Mouse (Mus musculus) megakaryocyte, embryonic 14.5 days (primary cell): ENCODE results near the gene Dst. TPM values are rescaled to one million over a fixed set of nuclear protein-coding genes. Genes with fewer than 3 reads are reported as not detected.

Experiments
- H3K27me3 ChIP-seq: replicated peaks from 2 replicates; pipeline ENCODE3; 2012; ENCODE audit warnings: inconsistent platforms
- H3K36me3 ChIP-seq: replicated peaks from 2 replicates; pipeline ENCODE3; 2012; ENCODE audit warnings: low read length, inconsistent platforms, mixed read lengths
- H3K4me1 ChIP-seq: 2 replicates; pipeline ENCODE4 v1.6.1; 2012; ENCODE audit warnings: inconsistent platforms
- H3K4me3 ChIP-seq: replicated peaks from 2 replicates; pipeline ENCODE3; 2012; ENCODE audit warnings: moderate library complexity, mild to moderate bottlenecking, inconsistent platforms
- H3K9me3 ChIP-seq: 2 replicates; pipeline ENCODE4 v1.6.1; 2012; ENCODE audit warnings: inconsistent platforms
- FLI1 ChIP-seq: IDR thresholded peaks from 2 replicates; pipeline ENCODE4 v1.6.1; 2012; ENCODE audit warnings: low read length, inconsistent platforms, mixed read lengths
- GATA1 ChIP-seq: IDR thresholded peaks from 3 replicates; pipeline ENCODE4 v1.6.1; 2012; ENCODE audit warnings: mixed read lengths, low read length, inconsistent platforms, borderline replicate concordance
- polyA plus RNA-seq: library from polyadenylated mRNA; stranded (reverse); fragments of >175 nt; gene quantifications from 2 replicates; pipeline ENCODE4 v1.2.3, GENCODE M21; 2012; ENCODE audit warnings: low replicate concordance; ENCODE audit not compliant: insufficient read depth

Gene Dst
- polyA plus RNA-seq, 1 experiment = 4.2 TPM

GRCm38 (mm10) chr1:34189970-34190369 lies 281.9 kb downstream of the Dst start:
- Histone ChIP-seq H3K36me3 (no peaks in the 10 kb centered on the region), H3K4me3 (no peak overlapping the region), H3K4me1 (no peaks in the 10 kb centered on the region), H3K27me3 (no peaks in the 10 kb centered on the region), H3K9me3 (no peaks in the 10 kb centered on the region)
- TF ChIP-seq FLI1 (no peak), GATA1 (no peak)

- no peaks in the 10 kb centered on the region for H3K36me3 ChIP-seq
- H3K27me3 ChIP-seq = no peaks in the 10 kb centered on the region
- no peaks in the 10 kb centered on the region for H3K4me1 ChIP-seq
- TF ChIP-seq FLI1 = no peak
- no peak for TF ChIP-seq GATA1
- no peaks in the 10 kb centered on the region for H3K9me3 ChIP-seq
- no peak overlapping the region for H3K4me3 ChIP-seq
These were observed 284.1 kb downstream of the Dst start for GRCm38 (mm10) chr1:34192174-34192573.

DNA sequence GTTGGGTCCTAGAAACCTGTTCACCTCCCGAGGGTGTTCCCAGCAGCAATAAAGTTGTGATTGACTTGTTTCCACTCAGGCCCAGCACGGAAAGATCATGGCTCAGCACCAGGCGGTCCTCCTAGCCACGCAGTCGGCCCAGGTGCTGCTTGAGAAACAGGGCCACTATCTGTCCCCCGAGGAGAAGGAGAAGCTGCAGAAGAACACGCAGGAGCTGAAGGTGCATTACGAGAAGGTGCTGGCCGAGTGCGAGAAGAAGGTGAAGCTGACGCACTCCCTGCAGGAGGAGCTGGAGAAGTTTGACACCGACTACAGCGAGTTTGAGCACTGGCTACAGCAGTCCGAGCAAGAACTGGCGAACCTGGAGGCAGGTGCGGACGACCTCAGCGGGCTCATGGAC lies 292.8 kb downstream of the Dst start:
- Histone ChIP-seq H3K36me3 (peaks cover 25% of the 10 kb centered on the region), H3K4me3 (no peak overlapping the region), H3K4me1 (no peaks in the 10 kb centered on the region), H3K9me3 (no peaks in the 10 kb centered on the region), H3K27me3 (no peaks in the 10 kb centered on the region)
- TF ChIP-seq FLI1 (no peak), GATA1 (no peak)

- TF ChIP-seq FLI1 = no peak
- TF ChIP-seq GATA1 = no peak
- no peaks in the 10 kb centered on the region for H3K4me1 ChIP-seq
- no peak overlapping the region for H3K4me3 ChIP-seq
- peaks cover 25% of the 10 kb centered on the region for H3K36me3 ChIP-seq
- no peaks in the 10 kb centered on the region for H3K9me3 ChIP-seq
- no peaks in the 10 kb centered on the region for H3K27me3 ChIP-seq
These were observed 293.5 kb downstream of the Dst start for GRCm38 (mm10) chr1:34201483-34201882.

DNA sequence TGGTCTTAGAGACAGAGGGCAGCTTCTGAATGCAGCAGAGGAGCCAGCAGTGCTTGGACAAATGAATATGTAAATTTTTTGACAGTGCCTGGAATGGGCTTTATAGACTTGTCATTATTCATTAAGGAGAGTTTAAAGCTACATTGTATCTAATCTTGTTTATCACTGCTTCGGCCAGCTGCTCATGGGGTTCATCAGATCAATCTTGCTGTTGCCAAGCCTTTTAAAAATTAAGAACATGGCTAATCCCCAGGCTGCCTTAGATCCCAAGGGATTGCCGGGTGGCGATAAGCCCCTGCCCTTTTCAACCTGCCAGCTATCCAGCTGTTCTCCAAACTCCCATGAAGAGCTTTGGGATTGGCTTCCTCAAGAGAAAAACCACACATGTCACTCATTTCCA lies 303.7 kb downstream of the Dst start:
- peaks cover 11% of the 10 kb centered on the region for H3K4me1 ChIP-seq
- no peak for TF ChIP-seq FLI1
- no peak for TF ChIP-seq GATA1
- no peaks in the 10 kb centered on the region for H3K27me3 ChIP-seq
- no peak overlapping the region for H3K4me3 ChIP-seq
- H3K9me3 ChIP-seq = no peaks in the 10 kb centered on the region
- H3K36me3 ChIP-seq = peaks cover 2% of the 10 kb centered on the region

DNA sequence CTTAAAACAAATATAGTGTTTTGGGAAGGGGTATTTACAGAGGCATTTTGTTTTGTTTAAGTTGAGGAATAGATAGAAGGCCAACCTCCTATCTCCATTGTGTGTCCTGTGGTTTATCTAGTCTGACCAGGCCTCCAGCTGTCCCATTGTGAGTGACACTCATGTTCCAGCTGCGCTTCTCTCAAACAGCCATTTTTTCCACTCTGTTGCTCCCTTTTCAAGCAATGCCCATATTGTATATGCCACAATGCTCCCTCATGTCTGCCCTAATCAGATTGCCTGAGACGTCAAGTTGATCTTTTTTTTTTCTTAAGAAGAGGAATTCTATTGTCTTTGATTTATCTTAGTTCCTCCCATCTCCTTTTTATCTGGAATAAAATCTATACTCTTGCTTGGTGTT lies 308.4 kb downstream of the Dst start:
- no peak for TF ChIP-seq GATA1
- no peak for TF ChIP-seq FLI1

DNA sequence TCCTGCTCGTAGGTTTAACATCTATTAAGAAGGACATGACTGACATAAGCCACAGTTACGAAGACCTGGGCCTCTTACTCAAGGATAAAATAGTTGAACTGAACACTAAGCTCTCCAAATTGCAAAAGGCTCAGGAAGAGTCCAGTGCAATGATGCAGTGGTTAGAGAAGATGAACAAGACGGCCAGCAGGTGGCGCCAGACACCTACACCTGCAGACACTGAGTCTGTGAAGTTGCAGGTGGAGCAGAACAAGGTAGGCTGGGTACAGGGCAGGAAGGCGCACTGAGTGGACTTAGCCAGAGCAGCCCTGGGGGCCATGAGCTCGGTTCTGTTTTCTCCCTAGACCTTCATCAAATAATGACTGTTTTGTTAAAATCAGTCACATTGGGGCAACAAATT lies 310.3 kb downstream of the Dst start:
- no peak overlapping the region for H3K4me3 ChIP-seq
- TF ChIP-seq FLI1 (no peak), GATA1 (no peak)
- H3K9me3 ChIP-seq = no peaks in the 10 kb centered on the region
- H3K27me3 ChIP-seq = no peaks in the 10 kb centered on the region
- peaks cover 4% of the 10 kb centered on the region; the same call in 1 of the 2 replicates for H3K4me1 ChIP-seq
- no peaks in the 10 kb centered on the region for H3K36me3 ChIP-seq

More for the DNA sequence above, 308.4 kb downstream of the Dst start:
- no peaks in the 10 kb centered on the region for H3K9me3 ChIP-seq
- H3K4me3 ChIP-seq = no peak overlapping the region
- peaks cover 2% of the 10 kb centered on the region for H3K36me3 ChIP-seq
- H3K27me3 ChIP-seq = no peaks in the 10 kb centered on the region
- peaks cover 11% of the 10 kb centered on the region for H3K4me1 ChIP-seq

DNA sequence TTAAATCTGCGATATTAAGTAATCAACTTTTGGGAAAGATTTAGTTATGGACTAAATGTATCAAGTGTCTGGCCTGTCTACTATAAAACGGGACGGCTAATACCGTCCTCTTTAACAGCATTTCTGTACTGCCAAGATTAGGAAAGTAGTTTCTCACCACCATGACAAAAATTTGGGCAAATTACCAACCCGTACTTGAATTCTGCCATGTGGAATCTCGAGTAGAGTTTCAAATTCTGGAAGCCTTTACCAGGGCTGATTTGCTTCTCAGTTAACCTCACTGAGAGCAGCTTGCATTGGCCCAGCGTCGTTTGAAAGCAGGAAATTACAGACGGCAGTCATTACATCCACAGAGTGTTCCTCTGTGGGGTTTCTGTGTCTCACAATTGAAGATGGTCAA lies 310.8 kb downstream of the Dst start:
- H3K27me3 ChIP-seq = no peaks in the 10 kb centered on the region
- no peaks in the 10 kb centered on the region for H3K9me3 ChIP-seq
- H3K4me1 ChIP-seq = peaks cover 4% of the 10 kb centered on the region; the same call in 1 of the 2 replicates
- TF ChIP-seq FLI1 = no peak
- no peak for TF ChIP-seq GATA1
- H3K36me3 ChIP-seq = peaks cover 1% of the 10 kb centered on the region
- no peak overlapping the region for H3K4me3 ChIP-seq

GRCm38 (mm10) chr1:34220094-34220601 lies 312.1 kb downstream of the Dst start:
- peaks cover 4% of the 10 kb centered on the region; the same call in 1 of the 2 replicates for H3K4me1 ChIP-seq
- TF ChIP-seq GATA1 (no peak), FLI1 (no peak)
- peaks cover 3% of the 10 kb centered on the region for H3K36me3 ChIP-seq
- no peaks in the 10 kb centered on the region for H3K9me3 ChIP-seq
- no peak overlapping the region for H3K4me3 ChIP-seq
- no peaks in the 10 kb centered on the region for H3K27me3 ChIP-seq

DNA sequence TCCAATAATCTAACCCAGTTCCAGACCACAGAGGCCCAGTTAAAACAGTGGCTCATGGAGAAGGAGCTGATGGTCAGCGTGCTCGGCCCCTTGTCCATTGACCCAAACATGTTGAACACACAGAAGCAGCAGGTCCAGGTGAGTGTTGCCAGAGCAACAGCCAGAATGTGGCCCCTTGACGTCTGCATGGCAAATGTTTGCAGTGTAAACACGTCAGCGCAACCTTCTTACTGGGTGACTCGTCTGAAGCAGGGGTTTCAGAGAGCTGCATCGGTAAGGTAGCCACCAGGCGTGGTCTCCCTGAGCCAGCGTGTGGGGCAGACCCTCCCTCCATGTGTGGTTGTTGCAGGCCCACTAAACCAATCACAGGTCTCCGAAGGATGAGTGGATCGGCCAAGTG lies 315.8 kb downstream of the Dst start:
- Histone ChIP-seq H3K27me3 (no peaks in the 10 kb centered on the region), H3K4me3 (no peak overlapping the region), H3K36me3 (peaks cover 17% of the 10 kb centered on the region), H3K4me1 (no peaks in the 10 kb centered on the region), H3K9me3 (no peaks in the 10 kb centered on the region)
- no peak for TF ChIP-seq GATA1
- no peak for TF ChIP-seq FLI1

GRCm38 (mm10) chr1:34227676-34228075 lies 319.7 kb downstream of the Dst start:
- Histone ChIP-seq H3K36me3 (peaks cover 17% of the 10 kb centered on the region), H3K9me3 (no peaks in the 10 kb centered on the region), H3K4me1 (no peaks in the 10 kb centered on the region), H3K4me3 (no peak overlapping the region), H3K27me3 (no peaks in the 10 kb centered on the region)
- TF ChIP-seq GATA1 (no peak), FLI1 (no peak)
